Comparison of ENCODE assay signal across 15 mouse cellular contexts in genomic region chr5:65514635-65515278, GRCm38 (mm10). TPM values are rescaled to one million over a fixed set of nuclear protein-coding genes. Genes with fewer than 3 reads are reported as not detected.
DNase-seq lines count a peak whose midpoint lies in the region; ATAC-seq and TF ChIP-seq lines count a peak whose summit lies in the region.
"Had no signal": no experiment of that assay in that cellular context is flagged by ENCODE, and none has a peak within 500 bp of the region (broad histone marks: within the 10 kb centered on the region; RNA-seq: fewer than 3 reads in every experiment).

No protein-coding gene starts in this region.

- 32% methylated on average over 5 of the region's 5 CpGs for WGBS in lung, embryonic 14.5 days
- 23% methylated on average over 5 of the region's 5 CpGs for WGBS in lung, adult 2 months
- WGBS in stomach, postnatal 0 days = 31% methylated on average over 5 of the region's 5 CpGs
- WGBS in forebrain, embryonic 11.5 days = 69% methylated on average over 5 of the region's 5 CpGs

- DNase-seq in lung, embryonic 14.5 days = peak; percentile 59
- no peak for DNase-seq in lung, adult 2 months
- peak; percentile 24 for DNase-seq in lung, postnatal 10 days
- DNase-seq in stomach, postnatal 0 days (ENCODE audit: low spot score) = peak; percentile 78
- DNase-seq in forebrain, embryonic 11.5 days (ENCODE audit: low spot score) = no peak
- DNase-seq in left cerebral cortex, adult 2 months (ENCODE audit: extremely low spot score in 1 of 2, low spot score in 2 of 2) = no peak
- DNase-seq in retina, postnatal 1 day = no peak
- DNase-seq: cerebellum, adult 11-12 months; layer of hippocampus, adult 9-11 months had no signal

- no peak for TF ChIP-seq CTCF in lung, embryonic 14.5 days (IDR thresholded peaks at IDR 0.05; ENCODE audit: low read depth)
- TF ChIP-seq CTCF in lung, adult 2 months (IDR thresholded peaks at IDR 0.05; ENCODE audit: insufficient read depth, low read length) = no peak
- TF ChIP-seq CTCF in stomach, postnatal 0 days (IDR thresholded peaks at IDR 0.05; ENCODE audit: low read depth) = no peak
- TF ChIP-seq CTCF in left cerebral cortex, adult 2 months (IDR thresholded peaks at IDR 0.05) = no peak

- no peak overlapping the region for H3K4me3 ChIP-seq in lung, embryonic 14.5 days (ENCODE audit: low read depth, low read length)
- no peak overlapping the region for H3K4me3 ChIP-seq in lung, adult 2 months (replicated peaks; ENCODE audit: extremely low read depth, low read depth, low read length)
- H3K4me3 ChIP-seq in stomach, postnatal 0 days (ENCODE audit: low read depth, low read length) = no peak overlapping the region
- no peak overlapping the region for H3K4me3 ChIP-seq in forebrain, embryonic 11.5 days (ENCODE audit: low read depth, low read length)
- H3K4me3 ChIP-seq in left cerebral cortex, adult 2 months = no peak overlapping the region
- H3K4me3 ChIP-seq: hindbrain, embryonic 13.5 days; limb, embryonic 13.5 days; midbrain, embryonic 10.5 days had no signal

- intact Hi-C loops in left cerebral cortex, adult 2 months (cut with DNase I) = no loop called here

- TF ChIP-seq POLR2A in lung, adult 2 months (IDR thresholded peaks at IDR 0.05; ENCODE audit: borderline replicate concordance, extremely low read depth, low read depth, low read length) = no peak

- no peaks in the 10 kb centered on the region for H3K36me3 ChIP-seq in lung, embryonic 14.5 days (ENCODE audit: insufficient read depth)
- no peaks in the 10 kb centered on the region for H3K36me3 ChIP-seq in stomach, postnatal 0 days (ENCODE audit: control insufficient read depth, insufficient read depth, low read length)
- no peaks in the 10 kb centered on the region for H3K36me3 ChIP-seq in forebrain, embryonic 11.5 days (ENCODE audit: control insufficient read depth, insufficient read depth, low read length)
- H3K36me3 ChIP-seq: hindbrain, embryonic 13.5 days; limb, embryonic 13.5 days; midbrain, embryonic 10.5 days had no signal

- no peaks in the 10 kb centered on the region for H3K27me3 ChIP-seq in lung, embryonic 14.5 days (ENCODE audit: insufficient read depth, low read length)
- no peaks in the 10 kb centered on the region for H3K27me3 ChIP-seq in stomach, postnatal 0 days (ENCODE audit: control insufficient read depth, insufficient read depth, low read length)
- H3K27me3 ChIP-seq in forebrain, embryonic 11.5 days (ENCODE audit: control insufficient read depth, insufficient read depth, low read length) = no peaks in the 10 kb centered on the region
- H3K27me3 ChIP-seq: hindbrain, embryonic 13.5 days; limb, embryonic 13.5 days had no signal

- H3K4me1 ChIP-seq in lung, embryonic 14.5 days (ENCODE audit: insufficient read depth) = peaks cover 2% of the 10 kb centered on the region; the same call in 1 of the 2 replicates
- H3K4me1 ChIP-seq in lung, adult 2 months (ENCODE audit: control insufficient read depth, insufficient read depth, low read length) = peaks cover 4% of the 10 kb centered on the region; the same call in 1 of the 2 replicates
- no peaks in the 10 kb centered on the region for H3K4me1 ChIP-seq in stomach, postnatal 0 days (replicated peaks; ENCODE audit: control insufficient read depth, insufficient read depth)
- H3K4me1 ChIP-seq in forebrain, embryonic 11.5 days (replicated peaks; ENCODE audit: control insufficient read depth, insufficient read depth, low read length) = no peaks in the 10 kb centered on the region
- H3K4me1 ChIP-seq: hindbrain, embryonic 13.5 days; midbrain, embryonic 10.5 days had no signal

- ATAC-seq in lung, embryonic 14.5 days (ENCODE audit: insufficient read depth) = peak; percentile 74; the same call in 1 of the 2 replicates
- ATAC-seq in activated CD4-positive, CD25-positive, alpha-beta regulatory T cell, adult 4 months = peak; percentile 75
- peak; percentile 97 for ATAC-seq in stomach, postnatal 0 days (ENCODE audit: low FRiP score, low TSS enrichment)
- no peak for ATAC-seq in forebrain, embryonic 11.5 days (replicated peaks; ENCODE audit: low FRiP score)

- H3K4me2 ChIP-seq in lung, embryonic 14.5 days = no peak overlapping the region
- H3K4me2 ChIP-seq in stomach, postnatal 0 days (replicated peaks; ENCODE audit: low read depth) = no peak overlapping the region
- no peak overlapping the region for H3K4me2 ChIP-seq in forebrain, embryonic 11.5 days (ENCODE audit: low read depth, low read length, severe bottlenecking)
- H3K4me2 ChIP-seq: hindbrain, embryonic 13.5 days; limb, embryonic 13.5 days had no signal

- no peak for TF ChIP-seq EP300 in stomach, postnatal 0 days (optimal IDR thresholded peaks at IDR 0.05)

- no peaks in the 10 kb centered on the region for H3K9me3 ChIP-seq in lung, embryonic 14.5 days (ENCODE audit: low read depth, low read length)
- no peaks in the 10 kb centered on the region for H3K9me3 ChIP-seq in stomach, postnatal 0 days (ENCODE audit: control insufficient read depth, low read length)
- H3K9me3 ChIP-seq in forebrain, embryonic 11.5 days (ENCODE audit: control insufficient read depth, low read length) = no peaks in the 10 kb centered on the region
- H3K9me3 ChIP-seq: hindbrain, embryonic 13.5 days; limb, embryonic 13.5 days; midbrain, embryonic 10.5 days had no signal

- 0 out of 2 replicates have a peak overlapping the region, but pooled peaks have one; percentile 50 for H3K27ac ChIP-seq in lung, embryonic 14.5 days (ENCODE audit: low read depth)
- H3K27ac ChIP-seq in stomach, postnatal 0 days (replicated peaks) = peak overlapping the region; percentile 78
- no peak overlapping the region for H3K27ac ChIP-seq in forebrain, embryonic 11.5 days (ENCODE audit: low read depth, low read length)
- no peak overlapping the region for H3K27ac ChIP-seq in left cerebral cortex, adult 2 months
- H3K27ac ChIP-seq: hindbrain, embryonic 13.5 days; limb, embryonic 13.5 days; midbrain, embryonic 10.5 days had no signal

- no peak overlapping the region for H3K9ac ChIP-seq in lung, embryonic 14.5 days
- H3K9ac ChIP-seq in stomach, postnatal 0 days (ENCODE audit: low read length) = no peak overlapping the region
- H3K9ac ChIP-seq in forebrain, embryonic 11.5 days (ENCODE audit: low read length) = no peak overlapping the region
- H3K9ac ChIP-seq: hindbrain, embryonic 13.5 days; limb, embryonic 13.5 days had no signal

RNA-seq across cellular contexts. Expression of gene Gm43552, which starts 22.1 kb away (rescaled TPM):
- not detected in 2 replicates for polyA plus RNA-seq in lung, embryonic 14.5 days (2014; fragmentation: Nextera tagmentation; extraction: Ambion mirVana)
- not detected in 2 replicates for polyA plus RNA-seq in lung, adult 2 months (2012; rRNA removed)
- polyA plus RNA-seq in activated CD4-positive, CD25-positive, alpha-beta regulatory T cell, adult 4 months (2017; shearing (Covaris generic)) = not detected
- polyA plus RNA-seq in stomach, postnatal 0 days (2015; fragmentation: Nextera tagmentation; extraction: Ambion mirVana) = not detected in 2 replicates
- polyA plus RNA-seq in forebrain, embryonic 11.5 days (2014; fragmentation: Nextera tagmentation; extraction: Ambion mirVana) = not detected in 2 replicates
- total RNA-seq in left cerebral cortex, adult 2 months (2021) = not detected
- total RNA-seq: ES-E14 had no signal
- polyA plus RNA-seq: limb, embryonic 13.5 days; midbrain, embryonic 10.5 days; testis, adult 2 months had no signal

RNA-seq across cellular contexts. Expression of gene Smim14, which starts 22.2 kb away (rescaled TPM):
- polyA plus RNA-seq in lung, embryonic 14.5 days (2014; fragmentation: Nextera tagmentation; extraction: Ambion mirVana) = 83.0 and 91.2 TPM in 2 replicates
- polyA plus RNA-seq in lung, adult 2 months (2012; rRNA removed) = 137 and 157 TPM in 2 replicates
- 100 to 1,000 TPM; 137 to 154 TPM for polyA plus RNA-seq in activated CD4-positive, CD25-positive, alpha-beta regulatory T cell, adult 4 months (2017; shearing (Covaris generic))
- 355 and 360 TPM in 2 replicates for polyA plus RNA-seq in stomach, postnatal 0 days (2015; fragmentation: Nextera tagmentation; extraction: Ambion mirVana)
- 71.9 and 79.9 TPM in 2 replicates for polyA plus RNA-seq in forebrain, embryonic 11.5 days (2014; fragmentation: Nextera tagmentation; extraction: Ambion mirVana)
- 100 to 1,000 TPM; 156 to 163 TPM for total RNA-seq in left cerebral cortex, adult 2 months (2021)

RNA-seq across cellular contexts. Expression of gene Ube2k, which starts 22.3 kb away (rescaled TPM):
- 132 TPM in 2 replicates for polyA plus RNA-seq in lung, embryonic 14.5 days (2014; fragmentation: Nextera tagmentation; extraction: Ambion mirVana)
- 12.3 and 15.1 TPM in 2 replicates for polyA plus RNA-seq in lung, adult 2 months (2012; rRNA removed)
- 100 to 1,000 TPM; 107 to 115 TPM for polyA plus RNA-seq in activated CD4-positive, CD25-positive, alpha-beta regulatory T cell, adult 4 months (2017; shearing (Covaris generic))
- polyA plus RNA-seq in stomach, postnatal 0 days (2015; fragmentation: Nextera tagmentation; extraction: Ambion mirVana) = 130 and 136 TPM in 2 replicates
- 142 and 143 TPM in 2 replicates for polyA plus RNA-seq in forebrain, embryonic 11.5 days (2014; fragmentation: Nextera tagmentation; extraction: Ambion mirVana)
- 100 to 1,000 TPM; 117 to 124 TPM for total RNA-seq in left cerebral cortex, adult 2 months (2021)

Comparison
In these comparisons a context has a peak if more than half of its experiments do, and no peak if none do; other contexts are left out.
1. DNase-seq: peak in lung, embryonic 14.5 days (single experiment), lung, postnatal 10 days (single experiment) and stomach, postnatal 0 days (single experiment); none in lung, adult 2 months (single experiment), forebrain, embryonic 11.5 days (single experiment), left cerebral cortex, adult 2 months (0 of 2) and retina, postnatal 1 day (single experiment).
2. H3K27ac ChIP-seq: peak in lung, embryonic 14.5 days (single experiment) and stomach, postnatal 0 days (single experiment); none in forebrain, embryonic 11.5 days (single experiment) and left cerebral cortex, adult 2 months (single experiment).